Mouse (Mus musculus) liver, embryonic 11.5 days (tissue): Measurements from ENCODE around the gene Ctxn1. TPM values are rescaled to one million over a fixed set of nuclear protein-coding genes. Genes with fewer than 3 reads are reported as not detected.

Experiments
- ATAC-seq: fragments of 200-750 bp; cut with Nextera tagmentation; replicated peaks from 2 replicates; pipeline ENCODE4 v1.8.0; 2017; ENCODE audit warnings: moderate number of reproducible peaks, mild to moderate bottlenecking, moderate TSS enrichment, moderate library complexity; ENCODE audit not compliant: low FRiP score
- DNase-seq: peaks from one replicate; pipeline ENCODE4 v3.0.0-alpha.2; 2017; ENCODE audit warnings: low spot score
- H3K27ac ChIP-seq: fragments of 300-500 bp; sonication (generic); 2 replicates; pipeline ENCODE4 v1.5.1; 2014; ENCODE audit warnings: mild to moderate bottlenecking, low read depth, low read length, control low read depth
- H3K27me3 ChIP-seq: fragments of 300-500 bp; sonication (generic); replicated peaks from 2 replicates; pipeline ENCODE4 v1.6.1; 2014; ENCODE audit warnings: low read length, mixed read lengths; ENCODE audit not compliant: control insufficient read depth, insufficient read depth
- H3K36me3 ChIP-seq: fragments of 300-500 bp; sonication (generic); 2 replicates; pipeline ENCODE4 v1.6.1; 2014; ENCODE audit warnings: mild to moderate bottlenecking, low read length, moderate library complexity, mixed read lengths; ENCODE audit not compliant: control insufficient read depth, insufficient read depth
- H3K4me1 ChIP-seq: fragments of 300-500 bp; sonication (generic); replicated peaks from 2 replicates; pipeline ENCODE4 v1.6.1; 2014; ENCODE audit warnings: low read length, mixed read lengths; ENCODE audit not compliant: control insufficient read depth, insufficient read depth
- H3K4me2 ChIP-seq: fragments of 300-500 bp; sonication (generic); 2 replicates; pipeline ENCODE4 v1.6.1; 2014; ENCODE audit warnings: mild to moderate bottlenecking, control low read depth, moderate library complexity
- H3K4me3 ChIP-seq: fragments of 300-500 bp; sonication (generic); 2 replicates; pipeline ENCODE4 v1.5.1; 2014; ENCODE audit warnings: low read depth, low read length, control low read depth
- H3K9ac ChIP-seq: fragments of 300-500 bp; sonication (generic); 2 replicates; pipeline ENCODE4 v1.6.1; 2014; ENCODE audit warnings: low read depth, low read length, control low read depth
- H3K9me3 ChIP-seq: fragments of 300-500 bp; sonication (generic); 2 replicates; pipeline ENCODE4 v1.6.1; 2016; ENCODE audit warnings: low read length, inconsistent platforms, mixed read lengths; ENCODE audit not compliant: control insufficient read depth
- WGBS: fragments of 180-500 bp; shearing (Covaris S2); extraction: QIAGEN DNeasy Blood & Tissue Kit; methylation state at CpG from one replicate; pipeline ENCODE4 v1.1.7; 2014; 5-methylcytosine and 5-hydroxymethylcytosine counted together
- polyA plus RNA-seq: library from polyadenylated mRNA; unstranded; fragments of >200 nt; fragmentation: Nextera tagmentation; extraction: Ambion mirVana; gene quantifications from 2 replicates; pipeline ENCODE4 v1.2.1, GENCODE M21; 2014

The Ctxn1 gene
- polyA plus RNA-seq, 1 experiment from 2014 or later: 23.2 TPM

GRCm38 (mm10) chr8:4213210-4214005 lies 45.7 kb downstream of the Ctxn1 start:
- Histone ChIP-seq H3K4me2 (peak overlapping the region; percentile 83), H3K36me3 (no peaks in the 10 kb centered on the region), H3K27me3 (peaks cover 51% of the 10 kb centered on the region), H3K4me3 (peak overlapping the region; percentile 46), H3K27ac (peak overlapping the region; percentile 28; the same call in 1 of the 2 replicates), H3K4me1 (peaks cover 21% of the 10 kb centered on the region), H3K9me3 (no peaks in the 10 kb centered on the region), H3K9ac (peak overlapping the region; percentile 43)
- ATAC-seq: peak; percentile 62
- DNase-seq: peak; percentile 63
- WGBS: 2% methylated on average over 18 of the region's 18 CpGs

GRCm38 (mm10) chr8:4212809-4213209 lies 46.3 kb downstream of the Ctxn1 start:
- Histone ChIP-seq H3K4me2 (peak overlapping the region; percentile 83), H3K4me1 (peaks cover 21% of the 10 kb centered on the region), H3K27ac (no peak overlapping the region), H3K9me3 (no peaks in the 10 kb centered on the region), H3K27me3 (peaks cover 45% of the 10 kb centered on the region), H3K36me3 (no peaks in the 10 kb centered on the region), H3K9ac (peak overlapping the region; percentile 43; the same call in 1 of the 2 replicates), H3K4me3 (peak overlapping the region; percentile 46)
- DNase-seq (peak; percentile 40), ATAC-seq (peak; percentile 22; the same call in 1 of the 2 replicates)
- 1% methylated on average over 25 of the region's 25 CpGs for WGBS

- ATAC-seq (no peak), DNase-seq (no peak)
- Histone ChIP-seq H3K4me3 (no peak overlapping the region), H3K9me3 (no peaks in the 10 kb centered on the region), H3K27ac (no peak overlapping the region), H3K4me2 (no peak overlapping the region), H3K4me1 (peaks cover 25% of the 10 kb centered on the region), H3K9ac (no peak overlapping the region), H3K36me3 (no peaks in the 10 kb centered on the region), H3K27me3 (peaks cover 38% of the 10 kb centered on the region)
- WGBS: 74% methylated on average over 6 of the region's 6 CpGs
Observed at GRCm38 (mm10) chr8:4211097-4211496, 48.0 kb downstream of the Ctxn1 start.

Other genes with a start within 250 kb of the Ctxn1 start
- gene Cd209f, start 153.4 kb downstream of the Ctxn1 start, polyA plus RNA-seq: not detected in 2 replicates
- not detected in 2 replicates for gene Cd209g, start 125.2 kb downstream of the Ctxn1 start, polyA plus RNA-seq
- 10.8 and 12.5 TPM in 2 replicates for gene Evi5l, start 92.7 kb downstream of the Ctxn1 start, polyA plus RNA-seq
- 1.0 and 1.4 TPM in 2 replicates for gene Prr36, start 41.8 kb downstream of the Ctxn1 start, polyA plus RNA-seq
- gene Lrrc8e, start 32.4 kb downstream of the Ctxn1 start, polyA plus RNA-seq: 0.21 TPM in 2 replicates
- 11.8 and 13.9 TPM in 2 replicates for gene Map2k7, start 20.5 kb downstream of the Ctxn1 start, polyA plus RNA-seq
- gene Gm49320, start 20.4 kb downstream of the Ctxn1 start, polyA plus RNA-seq: 0.21 and 0.74 TPM in 2 replicates
- 1.5 and 1.7 TPM in 2 replicates for gene Tgfbr3l, start 11.1 kb downstream of the Ctxn1 start, polyA plus RNA-seq
- 39.3 and 41.8 TPM in 2 replicates for gene Snapc2, start 6.2 kb downstream of the Ctxn1 start, polyA plus RNA-seq
- 99.2 and 105 TPM in 2 replicates for gene Timm44, start 16.6 kb upstream of the Ctxn1 start, polyA plus RNA-seq
- gene Ccl25, start 65.9 kb upstream of the Ctxn1 start, polyA plus RNA-seq: 15.2 and 19.3 TPM in 2 replicates
- 266 and 299 TPM in 2 replicates for gene Elavl1, start 66.1 kb upstream of the Ctxn1 start, polyA plus RNA-seq
- 5.8 and 6.3 TPM in 2 replicates for gene Cers4, start 233.8 kb upstream of the Ctxn1 start, polyA plus RNA-seq